Mouse (Mus musculus): Measurements from ENCODE around the gene Trpm7.

Gene Trpm7

GRCm38 (mm10) chr2:126816644-126817347 is 59.2 kb downstream of the Trpm7 start:
- DNase-seq (ENCODE audit: low spot score) = no peak

GRCm38 (mm10) chr2:126815822-126816221 is 60.2 kb downstream of the Trpm7 start:
- DNase-seq (ENCODE audit: low spot score) = no peak

DNA sequence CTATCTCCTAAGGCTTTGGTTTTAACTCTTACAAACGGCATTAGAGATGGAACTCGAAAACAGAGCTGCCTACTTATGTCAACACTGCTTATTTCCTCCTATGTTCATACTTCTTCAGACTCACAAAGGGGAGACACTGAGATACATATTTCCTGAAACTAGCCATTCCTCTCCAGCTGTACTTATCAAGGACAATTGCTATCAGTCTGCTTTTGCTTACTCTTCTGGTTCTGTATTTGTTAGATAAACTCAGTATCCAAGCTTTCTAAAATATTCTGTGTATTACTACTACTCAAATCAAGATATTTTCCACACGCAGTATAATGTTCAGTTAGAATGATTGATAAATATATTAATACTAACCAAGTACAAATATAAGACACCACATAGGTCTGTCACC is 74.0 kb downstream of the Trpm7 start:
- no peak for DNase-seq (ENCODE audit: low spot score)

DNA sequence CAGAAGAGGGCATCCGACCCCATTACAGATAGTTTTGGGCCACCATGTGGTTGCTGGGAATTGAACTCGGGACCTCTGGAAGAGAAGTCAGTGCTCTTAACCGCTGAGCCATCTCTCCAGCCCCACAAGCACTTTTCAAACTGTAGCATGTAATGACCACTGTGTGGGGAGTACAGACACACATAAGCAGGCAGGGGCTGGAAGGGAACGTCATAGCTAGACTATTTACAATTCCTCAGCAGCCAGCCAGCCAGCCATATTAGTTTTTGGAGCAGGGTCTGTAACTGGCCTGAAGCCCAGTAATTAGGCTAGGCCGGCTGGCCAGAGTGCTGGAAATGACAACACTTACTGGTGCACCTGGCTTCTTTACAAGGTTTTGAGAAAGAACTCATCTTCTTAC is 77.6 kb downstream of the Trpm7 start:
- DNase-seq (ENCODE audit: low spot score) = no peak

- DNase-seq (ENCODE audit: low spot score) = no peak
These were observed 80.3 kb downstream of the Trpm7 start for GRCm38 (mm10) chr2:126795708-126796107.

- DNase-seq (ENCODE audit: low spot score) = no peak
These were observed 83.4 kb downstream of the Trpm7 start for GRCm38 (mm10) chr2:126792611-126793010.

GRCm38 (mm10) chr2:126787721-126788342 is 88.2 kb downstream of the Trpm7 start:
- no peak for DNase-seq (ENCODE audit: low spot score)

- no peak for DNase-seq (ENCODE audit: low spot score)
These were observed 92.7 kb downstream of the Trpm7 start, which contains the start of gene Usp50 for GRCm38 (mm10) chr2:126783370-126783769. TSS of gene Usp50 (minus strand) at chr2:126783470.

GRCm38 (mm10) chr2:126782433-126782832 is 93.6 kb downstream of the Trpm7 start:
- peak; percentile 17 for DNase-seq (ENCODE audit: low spot score)

DNA sequence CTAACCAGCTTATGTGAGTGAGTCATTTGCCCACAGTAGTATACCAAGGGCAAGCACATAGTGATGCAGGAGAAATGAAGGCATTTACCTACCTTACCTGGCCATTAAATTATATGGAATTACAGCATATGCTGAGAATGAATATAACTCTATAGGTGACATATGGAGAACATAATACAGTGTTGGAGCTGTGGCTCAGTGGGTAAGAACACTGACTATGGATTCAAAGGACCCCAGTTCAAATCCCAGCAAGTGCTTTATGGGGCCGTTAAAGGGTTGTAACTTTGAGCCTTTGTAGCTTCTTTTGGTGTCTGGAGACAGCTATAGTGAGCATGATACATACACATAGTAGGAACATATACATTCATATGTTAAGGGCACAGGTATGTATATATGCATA is 94.6 kb downstream of the Trpm7 start:
- DNase-seq (ENCODE audit: low spot score) = no peak

- DNase-seq (ENCODE audit: low spot score) = no peak
These were observed 95.7 kb downstream of the Trpm7 start for GRCm38 (mm10) chr2:126780286-126780685.

DNA sequence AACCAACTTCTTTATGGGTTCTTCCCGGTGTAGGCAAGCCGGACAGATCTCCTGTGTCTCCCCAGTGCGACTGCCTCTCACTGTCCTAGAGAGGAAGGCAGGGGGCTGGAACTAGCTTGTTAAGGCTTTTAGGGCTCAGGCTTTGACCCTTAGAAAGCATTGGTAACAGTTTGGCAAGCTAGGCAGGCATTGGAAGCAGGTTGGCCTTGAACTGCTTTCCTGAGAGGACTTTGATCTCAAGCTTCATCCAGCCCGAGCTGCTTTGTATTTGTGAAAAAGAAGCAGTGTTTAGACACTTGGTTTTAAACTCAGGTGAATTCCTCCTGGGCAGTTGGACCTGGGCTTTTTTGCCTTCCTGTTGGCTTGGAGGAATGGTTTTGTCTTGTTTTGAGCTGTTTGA is 97.2 kb downstream of the Trpm7 start:
- no peak for DNase-seq (ENCODE audit: low spot score)

DNA sequence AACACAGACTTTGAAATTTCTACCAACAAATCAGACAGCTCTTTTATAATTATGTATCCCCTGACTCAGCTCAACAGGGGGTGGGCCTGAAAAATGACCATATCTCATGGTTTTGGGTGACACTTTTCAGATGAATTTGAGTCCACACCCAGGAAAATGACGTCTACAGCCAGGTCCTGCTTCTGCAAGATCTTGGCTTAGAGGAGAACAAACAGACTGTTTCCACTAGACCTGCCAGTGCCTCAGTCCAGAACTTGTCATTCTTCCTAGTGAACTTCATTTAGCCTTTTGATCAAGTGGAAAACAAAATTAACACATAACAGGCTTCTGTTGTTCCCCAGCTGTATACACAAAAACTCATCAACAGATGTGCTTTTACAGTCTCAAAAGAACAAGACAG is 99.6 kb downstream of the Trpm7 start:
- no peak for DNase-seq (ENCODE audit: low spot score)

DNA sequence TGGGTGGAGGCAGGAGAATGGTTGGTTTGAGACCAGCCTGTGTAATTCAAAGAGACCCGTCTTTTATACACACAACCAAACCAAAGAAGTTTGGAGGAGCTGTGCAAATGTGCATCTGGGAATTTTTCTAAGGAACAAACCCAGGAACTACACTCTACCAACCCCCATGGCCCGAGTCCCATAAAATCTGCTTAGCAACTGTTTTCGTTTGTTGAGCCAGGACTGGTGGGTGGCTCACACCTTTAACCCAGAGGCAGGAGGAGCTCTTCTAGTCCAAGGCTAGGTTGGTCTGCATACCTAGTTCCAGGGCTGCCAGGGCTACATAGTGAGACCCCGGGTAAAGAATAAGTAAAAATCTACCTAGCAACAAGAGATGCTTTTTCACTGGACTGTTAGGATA is 100.1 kb downstream of the Trpm7 start:
- DNase-seq (ENCODE audit: low spot score) = no peak

DNA sequence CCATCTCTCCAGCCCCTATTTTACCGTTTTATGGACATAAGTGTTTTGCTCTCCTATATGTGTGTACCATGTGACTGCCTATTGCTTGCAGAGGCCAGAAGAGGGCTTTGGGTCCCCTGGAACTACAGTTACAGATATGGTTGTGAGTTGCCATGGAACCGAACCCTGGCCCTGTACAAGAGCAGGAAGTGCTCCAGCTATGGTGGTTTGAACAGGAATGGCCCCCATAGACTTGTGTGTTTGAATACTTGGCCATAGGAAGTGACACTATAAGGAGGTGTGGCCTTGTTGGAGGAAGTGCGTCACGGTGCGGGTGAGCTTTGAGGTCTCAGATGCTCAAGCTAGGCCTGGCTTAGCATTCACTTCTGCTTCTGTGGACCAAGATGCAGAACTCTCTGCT is 103.8 kb downstream of the Trpm7 start:
- DNase-seq (ENCODE audit: low spot score) = no peak

GRCm38 (mm10) chr2:126769431-126770181 is 106.4 kb downstream of the Trpm7 start:
- no peak for DNase-seq (ENCODE audit: low spot score)

DNA sequence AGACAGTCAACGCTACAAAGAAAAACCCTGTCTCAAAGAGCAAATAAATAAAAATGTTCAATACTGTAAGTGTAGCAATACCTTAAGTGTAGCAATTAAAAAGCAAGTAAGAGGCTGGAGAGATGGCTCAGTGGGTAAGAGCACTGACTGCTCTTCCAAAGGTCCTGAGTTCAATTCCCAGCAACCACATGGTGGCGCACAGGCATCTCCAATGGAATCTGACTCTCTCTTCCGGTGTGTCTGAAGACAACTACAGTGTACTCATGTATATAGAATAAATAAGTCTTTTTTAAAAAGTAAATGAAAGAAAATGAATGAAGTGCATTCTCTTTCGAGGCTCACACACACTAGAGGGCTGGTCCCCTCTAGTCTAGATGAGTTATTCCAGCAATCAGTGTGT is 107.8 kb downstream of the Trpm7 start:
- DNase-seq (ENCODE audit: low spot score) = no peak

- DNase-seq (ENCODE audit: low spot score) = no peak
These were observed 108.4 kb downstream of the Trpm7 start for GRCm38 (mm10) chr2:126767599-126767998.

DNA sequence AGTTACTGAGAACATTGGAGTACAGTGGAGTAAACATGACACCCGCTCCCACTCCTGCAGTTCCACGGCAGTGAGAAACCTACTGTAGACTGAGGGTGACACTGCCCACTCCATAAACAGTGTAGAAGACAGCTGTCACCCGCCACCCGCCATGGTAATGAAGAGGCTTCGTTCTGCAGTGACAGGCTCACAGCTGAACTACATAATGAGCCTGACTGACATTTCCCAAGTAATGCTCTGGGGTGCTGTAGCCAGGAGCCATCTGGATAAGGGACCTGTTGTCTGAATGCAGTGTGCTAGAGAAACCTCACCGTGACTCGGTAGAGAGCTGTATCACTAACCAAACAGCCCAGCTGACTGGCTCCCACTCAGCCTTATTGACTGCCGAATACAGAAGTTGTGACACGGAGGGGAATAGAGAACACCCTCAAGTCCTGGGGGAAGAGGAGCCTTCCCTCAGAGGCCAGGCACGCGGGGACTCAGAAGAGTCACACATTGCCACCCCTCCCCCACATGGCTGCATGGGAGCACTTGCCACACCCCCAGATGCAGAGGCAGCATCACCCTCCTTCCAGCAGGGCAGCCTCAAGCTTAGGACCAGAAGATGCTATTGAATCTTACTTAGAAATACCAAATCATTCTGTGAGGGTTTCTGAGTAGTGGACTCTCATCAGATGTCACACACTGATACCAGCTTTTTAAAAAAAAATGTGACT is 110.0 kb downstream of the Trpm7 start:
- no peak for DNase-seq (ENCODE audit: low spot score)

DNA sequence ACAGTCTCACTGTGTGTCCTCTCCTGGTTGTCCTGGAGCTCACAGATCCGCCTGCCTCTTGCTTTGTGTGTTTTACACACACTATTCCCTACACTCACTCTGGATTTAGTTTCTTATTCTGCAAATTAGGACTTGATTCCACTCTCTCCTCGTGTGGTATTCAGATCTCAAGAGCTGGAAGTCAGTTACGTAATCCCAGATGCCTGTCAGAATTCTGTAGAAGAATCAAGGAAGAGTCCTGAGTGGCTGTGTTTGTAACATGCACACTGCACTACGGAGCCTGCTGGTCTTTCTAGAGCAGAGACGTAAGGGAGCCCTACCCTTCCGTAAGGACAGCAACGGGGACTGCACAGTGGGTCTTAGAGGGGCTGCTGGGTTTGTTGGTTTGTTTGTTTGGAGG is 116.7 kb downstream of the Trpm7 start:
- DNase-seq (ENCODE audit: low spot score) = no peak

DNA sequence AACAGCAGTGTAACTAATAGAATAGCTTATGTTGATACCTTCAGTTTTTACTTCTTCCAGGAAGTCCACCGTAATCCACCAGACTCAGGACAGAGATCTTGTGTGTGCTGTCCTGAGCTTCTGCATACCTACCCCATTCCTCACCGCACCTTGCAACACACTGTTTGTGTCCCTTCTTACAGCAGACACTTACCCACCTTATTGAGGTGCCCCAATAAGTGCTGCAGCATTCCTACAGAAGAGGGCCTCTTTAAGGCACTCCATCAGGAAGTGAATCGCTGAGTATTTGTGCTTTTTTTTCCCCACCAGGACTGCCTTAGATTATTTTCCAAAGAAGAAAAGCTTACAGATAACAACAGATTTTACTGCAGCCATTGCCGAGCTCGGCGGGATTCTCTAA is 120.4 kb downstream of the Trpm7 start:
- no peak for DNase-seq (ENCODE audit: low spot score)

- no peak for DNase-seq (ENCODE audit: low spot score)
These were observed 132.6 kb downstream of the Trpm7 start for GRCm38 (mm10) chr2:126743389-126743788.

Measured in ovary, postnatal 10 days (tissue).